Mouse (Mus musculus) liver, postnatal 0 days (tissue): Measurements from ENCODE around the gene Clec5a.

Experiments used
- CTCF ChIP-seq: sonication (generic); IDR thresholded peaks from 2 replicates; pipeline ENCODE4 v1.5.1; 2016; ENCODE audit warnings: antibody characterized with exemption, low read depth
- EP300 ChIP-seq: IDR thresholded peaks from 2 replicates; pipeline ENCODE4 v1.6.1; 2016; ENCODE audit warnings: antibody characterized with exemption, low read depth, mild to moderate bottlenecking

DNA sequence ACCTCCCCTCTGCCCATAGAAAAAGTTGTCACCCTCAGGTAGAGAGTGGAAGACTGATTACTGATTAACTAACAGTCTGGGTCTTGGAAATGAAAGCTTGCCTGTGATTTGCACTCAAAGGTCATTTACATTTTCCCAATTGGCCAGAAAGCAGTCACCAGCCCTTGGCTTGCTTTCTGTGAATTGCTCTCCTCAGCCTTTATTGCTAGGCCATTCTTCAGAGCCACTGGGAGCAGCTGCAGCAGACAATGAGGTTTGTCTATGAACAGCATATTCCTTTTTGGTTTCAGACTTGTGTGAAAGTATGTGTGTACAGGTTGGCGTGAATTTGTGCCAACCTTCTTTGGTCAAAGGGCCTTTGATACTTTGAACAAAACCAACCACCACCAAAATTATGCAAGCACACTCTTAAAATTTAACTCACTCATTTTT lies 49.0 kb upstream of the Clec5a start:
- TF ChIP-seq CTCF (no peak), EP300 (no peak)
